Mouse (Mus musculus) C2C12 (cell line): ENCODE data around the gene Degs2.

ENCODE experiments used
- CTCF ChIP-seq: IDR thresholded peaks from one replicate; pipeline ENCODE4 v1.5.1; 2011; ENCODE audit not compliant: control insufficient read depth, insufficient read depth, insufficient read length
- USF1 ChIP-seq: IDR thresholded peaks from one replicate; pipeline ENCODE4 v1.6.1; 2011; ENCODE audit warnings: low read depth, mild to moderate bottlenecking, control low read depth, moderate library complexity

DNA sequence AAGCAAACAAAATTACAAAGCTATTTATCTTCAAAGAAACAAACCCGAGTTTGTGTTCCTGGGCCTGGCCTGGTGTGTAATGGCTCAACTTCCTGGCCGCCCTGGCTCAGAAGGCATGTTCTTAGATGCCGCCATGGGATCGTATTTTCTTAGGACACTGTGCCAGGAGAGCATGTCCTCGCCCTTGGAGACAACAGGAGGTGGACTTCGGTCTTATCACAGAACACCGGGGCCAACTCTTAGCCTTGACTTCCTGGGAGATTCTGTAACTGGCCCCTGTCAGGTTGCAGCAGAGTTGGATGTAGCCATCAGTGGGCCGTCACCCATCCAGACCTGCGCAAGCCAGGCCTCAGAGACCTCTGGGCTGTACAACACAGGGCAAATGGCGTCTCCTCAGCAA lies 2.5 kb downstream of the Degs2 start:
- TF ChIP-seq CTCF (no peak), USF1 (no peak)
